Mouse (Mus musculus) megakaryocyte, embryonic 14.5 days (primary cell): ENCODE measurements around the gene Cntnap1. TPM values are rescaled to one million over a fixed set of nuclear protein-coding genes. Genes with fewer than 3 reads are reported as not detected.
"Not testable (repeated sequence)": the region's sequence is repeated elsewhere in the genome, so short reads cannot be mapped to it uniquely, and the experiment has no call there.

Experiments
- H3K27me3 ChIP-seq: replicated peaks from 2 replicates; pipeline ENCODE3; 2012; ENCODE audit warnings: inconsistent platforms
- H3K36me3 ChIP-seq: replicated peaks from 2 replicates; pipeline ENCODE3; 2012; ENCODE audit warnings: low read length, inconsistent platforms, mixed read lengths
- H3K4me1 ChIP-seq: 2 replicates; pipeline ENCODE4 v1.6.1; 2012; ENCODE audit warnings: inconsistent platforms
- H3K4me3 ChIP-seq: replicated peaks from 2 replicates; pipeline ENCODE3; 2012; ENCODE audit warnings: moderate library complexity, mild to moderate bottlenecking, inconsistent platforms
- H3K9me3 ChIP-seq: 2 replicates; pipeline ENCODE4 v1.6.1; 2012; ENCODE audit warnings: inconsistent platforms
- FLI1 ChIP-seq: IDR thresholded peaks from 2 replicates; pipeline ENCODE4 v1.6.1; 2012; ENCODE audit warnings: low read length, inconsistent platforms, mixed read lengths
- GATA1 ChIP-seq: IDR thresholded peaks from 3 replicates; pipeline ENCODE4 v1.6.1; 2012; ENCODE audit warnings: mixed read lengths, low read length, inconsistent platforms, borderline replicate concordance
- polyA plus RNA-seq: library from polyadenylated mRNA; stranded (reverse); fragments of >175 nt; gene quantifications from 2 replicates; pipeline ENCODE4 v1.2.3, GENCODE M21; 2012; ENCODE audit warnings: low replicate concordance; ENCODE audit not compliant: insufficient read depth

The Cntnap1 gene
- polyA plus RNA-seq, 1 experiment = 0.72 TPM

DNA sequence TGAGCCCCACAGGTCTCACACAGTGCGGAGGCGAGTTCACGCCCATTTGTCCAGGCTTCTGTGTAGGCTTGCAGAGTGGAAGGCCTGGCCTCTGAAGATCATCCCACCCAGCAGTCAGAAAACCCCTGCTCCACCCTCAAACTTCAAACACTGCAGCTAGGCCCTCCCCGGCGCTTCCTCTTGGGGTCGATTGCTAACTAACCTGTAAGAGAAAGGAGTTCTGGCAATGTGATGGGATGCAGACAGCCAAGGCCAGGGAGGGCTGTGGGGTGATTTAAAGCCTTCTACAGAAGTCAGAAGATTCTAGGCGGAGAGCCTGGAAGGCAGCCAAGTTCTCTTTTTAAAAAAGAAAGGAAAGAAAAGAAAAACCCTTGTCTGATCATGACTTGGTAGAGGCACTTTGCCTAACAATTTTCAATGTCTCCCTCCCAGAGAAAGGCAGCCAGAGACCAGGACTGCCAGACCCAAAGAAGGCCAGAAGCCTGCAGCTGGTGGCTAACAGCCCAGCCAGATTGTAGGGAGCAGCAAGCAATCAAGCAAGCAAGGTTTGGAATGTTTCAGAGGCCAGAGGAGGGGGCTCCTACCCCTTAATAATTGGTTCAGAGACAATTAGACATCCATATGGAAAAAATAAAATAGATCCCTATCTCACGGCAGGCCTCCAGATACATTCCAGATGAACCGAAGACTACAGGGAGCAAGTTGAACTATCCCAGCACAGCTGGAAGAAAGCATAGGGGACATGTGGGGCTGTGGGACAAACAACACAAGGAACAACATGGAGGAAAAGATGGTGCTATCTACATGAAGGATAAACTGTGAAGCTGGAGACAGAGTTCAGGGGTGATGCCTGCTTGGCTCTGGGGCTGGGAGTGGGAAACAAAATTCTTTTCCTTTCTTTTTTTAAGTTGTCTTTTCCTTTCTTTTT lies 20.9 kb upstream of the Cntnap1 start:
- Histone ChIP-seq H3K27me3 (peaks cover 26% of the 10 kb centered on the region), H3K36me3 (no peaks in the 10 kb centered on the region), H3K4me3 (no peak overlapping the region), H3K4me1 (peaks cover 2% of the 10 kb centered on the region; the same call in 1 of the 2 replicates), H3K9me3 (peaks cover 5% of the 10 kb centered on the region; the same call in 1 of the 2 replicates)
- no peak for TF ChIP-seq GATA1
- no peak for TF ChIP-seq FLI1

DNA sequence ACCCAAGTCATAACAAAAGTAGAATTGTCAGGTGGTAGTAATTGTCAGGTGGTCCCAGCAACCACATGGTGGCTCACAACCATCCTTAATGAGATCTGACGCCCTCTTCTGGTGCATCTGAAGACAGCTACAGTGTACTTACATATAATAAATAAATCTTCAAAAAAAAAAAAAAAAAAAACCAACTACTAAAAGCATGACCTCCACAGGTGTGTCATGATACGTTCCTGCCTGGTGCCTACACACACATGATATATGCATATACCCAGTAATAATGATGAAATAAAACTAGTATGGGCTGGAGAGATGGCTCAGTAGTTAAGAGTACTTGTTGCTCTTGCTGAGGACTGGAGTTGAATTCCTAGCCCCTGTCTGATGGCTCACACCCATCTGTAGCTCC lies 19.3 kb upstream of the Cntnap1 start:
- peaks cover 5% of the 10 kb centered on the region; the same call in 1 of the 2 replicates for H3K9me3 ChIP-seq
- H3K27me3 ChIP-seq = peaks cover 40% of the 10 kb centered on the region
- no peaks in the 10 kb centered on the region for H3K36me3 ChIP-seq
- no peak overlapping the region for H3K4me3 ChIP-seq
- TF ChIP-seq FLI1 = no peak
- TF ChIP-seq GATA1 = no peak
- H3K4me1 ChIP-seq = peaks cover 9% of the 10 kb centered on the region

DNA sequence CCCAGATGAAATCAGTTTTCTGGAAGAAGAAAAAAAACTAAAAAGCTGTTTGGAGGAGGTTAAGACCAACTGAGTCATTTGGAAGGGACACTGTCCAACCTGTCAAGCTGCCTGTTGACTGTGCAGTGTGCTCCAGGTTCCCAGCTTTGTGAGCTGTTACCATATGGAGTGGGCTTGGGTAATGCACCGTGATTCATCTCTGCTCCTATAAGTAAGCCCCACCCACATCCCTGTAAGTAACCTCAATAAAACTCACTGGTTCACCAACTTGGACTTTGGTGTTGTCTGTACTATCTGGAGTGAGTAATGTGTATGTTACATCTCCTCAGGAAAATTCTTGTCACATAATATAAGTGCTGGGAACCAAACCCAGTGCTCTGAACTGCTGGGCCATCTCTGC lies 17.5 kb upstream of the Cntnap1 start:
- no peak for TF ChIP-seq FLI1
- no peak for TF ChIP-seq GATA1
- Histone ChIP-seq H3K9me3 (peaks cover 5% of the 10 kb centered on the region; the same call in 1 of the 2 replicates), H3K36me3 (no peaks in the 10 kb centered on the region), H3K27me3 (peaks cover 50% of the 10 kb centered on the region), H3K4me1 (peaks cover 8% of the 10 kb centered on the region), H3K4me3 (no peak overlapping the region)

- TF ChIP-seq FLI1 = no peak
- no peak for TF ChIP-seq GATA1
- Histone ChIP-seq H3K36me3 (no peaks in the 10 kb centered on the region), H3K4me3 (no peak overlapping the region), H3K9me3 (peaks cover 12% of the 10 kb centered on the region), H3K27me3 (peaks cover 53% of the 10 kb centered on the region), H3K4me1 (peaks cover 8% of the 10 kb centered on the region)
Observed at GRCm38 (mm10) chr11:101154648-101155047, 15.7 kb upstream of the Cntnap1 start.

GRCm38 (mm10) chr11:101155151-101155550 lies 15.2 kb upstream of the Cntnap1 start:
- Histone ChIP-seq H3K9me3 (peaks cover 12% of the 10 kb centered on the region), H3K4me1 (peaks cover 8% of the 10 kb centered on the region), H3K4me3 (no peak overlapping the region), H3K36me3 (no peaks in the 10 kb centered on the region), H3K27me3 (peaks cover 54% of the 10 kb centered on the region)
- TF ChIP-seq GATA1 (no peak), FLI1 (no peak)

GRCm38 (mm10) chr11:101155728-101156371 lies 14.5 kb upstream of the Cntnap1 start, which contains the start of gene Tubg2:
Gene Tubg2, plus strand, starts transcription at chr11:101155907.
- Histone ChIP-seq H3K9me3 (peaks cover 12% of the 10 kb centered on the region), H3K4me1 (peaks cover 8% of the 10 kb centered on the region), H3K36me3 (no peaks in the 10 kb centered on the region), H3K27me3 (peaks cover 54% of the 10 kb centered on the region), H3K4me3 (peak within 1 kb of the TSS; percentile 85)
- TF ChIP-seq GATA1 = no peak

DNA sequence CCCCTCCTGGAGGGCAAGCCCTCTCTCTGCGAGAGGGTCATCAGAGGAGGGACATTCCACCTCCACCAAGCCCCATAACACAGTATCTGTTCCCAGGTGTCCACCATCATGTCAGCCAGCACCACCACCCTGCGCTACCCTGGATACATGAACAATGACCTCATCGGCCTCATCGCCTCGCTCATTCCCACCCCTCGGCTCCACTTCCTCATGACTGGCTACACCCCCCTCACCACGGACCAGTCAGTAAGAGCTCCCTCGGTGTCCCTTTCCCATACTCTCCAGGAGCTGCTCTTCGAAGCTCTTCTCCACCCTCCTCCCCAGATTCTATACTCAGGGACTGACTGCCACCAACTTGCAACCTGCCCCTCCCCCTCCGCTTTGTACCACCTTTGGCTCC lies 10.2 kb upstream of the Cntnap1 start:
- not testable (repeated sequence) for H3K36me3 ChIP-seq, H3K4me3 ChIP-seq, H3K9me3 ChIP-seq
- H3K4me1 ChIP-seq = peaks cover 33% of the 10 kb centered on the region
- H3K27me3 ChIP-seq = peaks cover 85% of the 10 kb centered on the region

DNA sequence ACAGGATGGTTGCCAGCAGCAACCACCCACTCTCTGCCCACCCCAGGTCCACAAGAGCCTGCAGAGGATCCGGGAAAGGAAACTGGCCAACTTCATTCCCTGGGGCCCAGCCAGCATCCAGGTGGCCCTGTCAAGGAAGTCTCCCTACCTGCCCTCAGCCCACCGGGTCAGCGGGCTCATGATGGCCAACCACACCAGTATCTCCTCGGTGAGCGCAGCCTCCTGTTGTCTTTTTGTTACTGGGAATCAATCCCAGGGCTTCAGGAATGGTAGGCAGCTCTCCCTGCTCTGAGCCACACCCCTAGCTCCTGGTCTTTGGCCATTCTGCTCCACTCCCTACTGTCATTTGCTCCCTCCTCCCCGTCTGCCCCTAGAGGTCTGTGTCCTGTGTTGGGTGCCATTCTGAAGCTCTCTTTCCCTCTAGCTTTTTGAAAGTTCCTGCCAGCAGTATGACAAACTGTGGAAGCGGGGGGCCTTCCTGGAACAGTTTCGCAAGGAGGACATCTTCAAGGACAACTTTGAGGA lies 9.3 kb upstream of the Cntnap1 start:
- not testable (repeated sequence) for H3K9me3 ChIP-seq, H3K36me3 ChIP-seq, H3K4me3 ChIP-seq
- Histone ChIP-seq H3K27me3 (peaks cover 85% of the 10 kb centered on the region), H3K4me1 (peaks cover 30% of the 10 kb centered on the region)

DNA sequence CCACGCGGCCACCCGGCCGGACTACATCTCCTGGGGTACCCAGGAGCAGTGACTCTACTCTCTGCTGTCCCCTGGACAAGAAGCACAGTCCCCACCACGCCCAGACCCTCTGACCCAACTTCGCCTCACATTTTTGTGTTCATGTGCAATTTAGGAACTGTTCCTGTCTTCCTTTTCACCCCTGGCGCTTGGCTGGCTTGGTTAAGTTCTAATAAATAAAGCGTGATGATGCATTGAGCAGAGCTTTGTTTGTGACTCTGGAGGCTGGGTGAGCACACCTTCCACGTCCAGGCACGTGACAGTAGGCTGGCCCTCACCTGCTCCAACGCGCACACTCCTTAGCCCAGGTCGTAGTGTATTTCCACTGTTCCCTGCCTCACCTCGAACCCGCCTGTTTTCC lies 8.8 kb upstream of the Cntnap1 start:
- Histone ChIP-seq H3K27me3 (peaks cover 85% of the 10 kb centered on the region), H3K36me3 (no peaks in the 10 kb centered on the region), H3K9me3 (peaks cover 7% of the 10 kb centered on the region), H3K4me1 (peaks cover 28% of the 10 kb centered on the region), H3K4me3 (no peak overlapping the region)
- TF ChIP-seq FLI1 (no peak), GATA1 (no peak)

DNA sequence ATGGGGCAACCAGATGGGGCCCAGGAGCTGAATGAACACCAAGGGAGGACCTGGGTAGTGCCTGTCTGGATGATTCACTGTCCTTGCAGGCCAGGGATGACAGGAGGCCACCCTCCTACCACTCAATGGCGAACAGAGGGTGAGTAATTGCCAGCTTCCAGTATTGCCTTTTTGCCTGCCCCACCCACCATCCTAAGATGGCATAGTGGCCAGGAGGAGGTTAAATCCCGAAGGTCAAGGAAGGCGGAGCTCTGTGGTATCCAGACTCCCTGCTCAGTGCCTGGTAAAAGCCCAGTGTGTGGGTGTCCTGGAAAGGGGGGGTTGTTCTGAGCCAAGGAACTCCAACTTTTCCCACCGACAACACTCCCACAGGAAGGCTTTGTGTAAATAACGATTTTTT lies 8.0 kb upstream of the Cntnap1 start:
- Histone ChIP-seq H3K27me3 (peaks cover 88% of the 10 kb centered on the region), H3K9me3 (peaks cover 7% of the 10 kb centered on the region), H3K36me3 (no peaks in the 10 kb centered on the region), H3K4me1 (peaks cover 29% of the 10 kb centered on the region), H3K4me3 (no peak overlapping the region)
- TF ChIP-seq FLI1 = no peak
- no peak for TF ChIP-seq GATA1
